Mouse (Mus musculus): Measurements from ENCODE around the gene Adcy1. TPM values are rescaled to one million over a fixed set of nuclear protein-coding genes. Genes with fewer than 3 reads are reported as not detected.
A peak's percentile ranks its signal among the peaks of the same experiment; 100 is the strongest.

Adcy1 gene
- polyA plus RNA-seq, 1 experiment from 2014 or later = 0.65 TPM

GRCm38 (mm10) chr11:7116647-7117046 is 53.4 kb downstream of the Adcy1 start:
- no peak overlapping the region for H3K27ac ChIP-seq (ENCODE audit: low read length)
- WGBS = 65% methylated on average over 2 of the region's 2 CpGs
- H3K9ac ChIP-seq (ENCODE audit: low read length) = no peak overlapping the region
- H3K4me1 ChIP-seq (replicated peaks; ENCODE audit: control insufficient read depth, insufficient read depth, low read length) = no peaks in the 10 kb centered on the region
- no peaks in the 10 kb centered on the region for H3K27me3 ChIP-seq (ENCODE audit: control insufficient read depth, insufficient read depth, low read depth, low read length)
- H3K4me2 ChIP-seq (ENCODE audit: low read depth, low read length) = no peak overlapping the region
- no peak for ATAC-seq (ENCODE audit: low read depth)
- no peaks in the 10 kb centered on the region for H3K36me3 ChIP-seq (ENCODE audit: control insufficient read depth, insufficient read depth, low read length)
- no peak overlapping the region for H3K4me3 ChIP-seq (ENCODE audit: low read length)
- no peaks in the 10 kb centered on the region for H3K9me3 ChIP-seq (ENCODE audit: control insufficient read depth, low read length)

GRCm38 (mm10) chr11:7129319-7130051 is 66.2 kb downstream of the Adcy1 start:
- Histone ChIP-seq H3K4me3 (ENCODE audit: low read length) (no peak overlapping the region), H3K27me3 (ENCODE audit: control insufficient read depth, insufficient read depth, low read depth, low read length) (no peaks in the 10 kb centered on the region), H3K4me2 (ENCODE audit: low read depth, low read length) (0 out of 2 replicates have a peak overlapping the region, but pooled peaks have one; percentile 7), H3K9me3 (ENCODE audit: control insufficient read depth, low read length) (no peaks in the 10 kb centered on the region), H3K27ac (ENCODE audit: low read length) (peak overlapping the region; percentile 68), H3K36me3 (ENCODE audit: control insufficient read depth, insufficient read depth, low read length) (no peaks in the 10 kb centered on the region), H3K4me1 (replicated peaks; ENCODE audit: control insufficient read depth, insufficient read depth, low read length) (peaks cover 9% of the 10 kb centered on the region), H3K9ac (ENCODE audit: low read length) (no peak overlapping the region)
- WGBS = 32% methylated on average over 8 of the region's 8 CpGs
- ATAC-seq (ENCODE audit: low read depth) = peak; percentile 73

GRCm38 (mm10) chr11:7132736-7133387 is 69.6 kb downstream of the Adcy1 start:
- no peak overlapping the region for H3K4me2 ChIP-seq (ENCODE audit: low read depth, low read length)
- no peaks in the 10 kb centered on the region for H3K36me3 ChIP-seq (ENCODE audit: control insufficient read depth, insufficient read depth, low read length)

GRCm38 (mm10) chr11:7133736-7134135 is 70.4 kb downstream of the Adcy1 start:
- H3K27me3 ChIP-seq (ENCODE audit: control insufficient read depth, insufficient read depth, low read depth, low read length) = no peaks in the 10 kb centered on the region
- H3K4me3 ChIP-seq (ENCODE audit: low read length) = no peak overlapping the region
- ATAC-seq (ENCODE audit: low read depth) = no peak
- no peak overlapping the region for H3K27ac ChIP-seq (ENCODE audit: low read length)
- peaks cover 13% of the 10 kb centered on the region for H3K4me1 ChIP-seq (replicated peaks; ENCODE audit: control insufficient read depth, insufficient read depth, low read length)
- H3K4me2 ChIP-seq (ENCODE audit: low read depth, low read length) = no peak overlapping the region
- H3K9me3 ChIP-seq (ENCODE audit: control insufficient read depth, low read length) = no peaks in the 10 kb centered on the region
- H3K36me3 ChIP-seq (ENCODE audit: control insufficient read depth, insufficient read depth, low read length) = no peaks in the 10 kb centered on the region
- H3K9ac ChIP-seq (ENCODE audit: low read length) = no peak overlapping the region
- 77% methylated on average over 5 of the region's 5 CpGs for WGBS

More at GRCm38 (mm10) chr11:7132736-7133387, 69.6 kb downstream of the Adcy1 start:
- H3K27me3 ChIP-seq (ENCODE audit: control insufficient read depth, insufficient read depth, low read depth, low read length) = no peaks in the 10 kb centered on the region
- H3K9me3 ChIP-seq (ENCODE audit: control insufficient read depth, low read length) = no peaks in the 10 kb centered on the region
- peaks cover 13% of the 10 kb centered on the region for H3K4me1 ChIP-seq (replicated peaks; ENCODE audit: control insufficient read depth, insufficient read depth, low read length)
- no peak overlapping the region for H3K27ac ChIP-seq (ENCODE audit: low read length)
- no peak for ATAC-seq (ENCODE audit: low read depth)
- H3K4me3 ChIP-seq (ENCODE audit: low read length) = no peak overlapping the region
- no peak overlapping the region for H3K9ac ChIP-seq (ENCODE audit: low read length)
- 85% methylated on average over 7 of the region's 7 CpGs for WGBS

GRCm38 (mm10) chr11:7134319-7134718 is 71.0 kb downstream of the Adcy1 start:
- no peak overlapping the region for H3K4me2 ChIP-seq (ENCODE audit: low read depth, low read length)
- no peaks in the 10 kb centered on the region for H3K36me3 ChIP-seq (ENCODE audit: control insufficient read depth, insufficient read depth, low read length)
- no peak overlapping the region for H3K4me3 ChIP-seq (ENCODE audit: low read length)
- H3K9me3 ChIP-seq (ENCODE audit: control insufficient read depth, low read length) = no peaks in the 10 kb centered on the region
- no peaks in the 10 kb centered on the region for H3K27me3 ChIP-seq (ENCODE audit: control insufficient read depth, insufficient read depth, low read depth, low read length)
- H3K4me1 ChIP-seq (replicated peaks; ENCODE audit: control insufficient read depth, insufficient read depth, low read length) = peaks cover 13% of the 10 kb centered on the region
- ATAC-seq (ENCODE audit: low read depth) = no peak
- 80% methylated on average over 5 of the region's 5 CpGs for WGBS
- H3K27ac ChIP-seq (ENCODE audit: low read length) = no peak overlapping the region
- H3K9ac ChIP-seq (ENCODE audit: low read length) = no peak overlapping the region

GRCm38 (mm10) chr11:7135301-7135700 is 72.0 kb downstream of the Adcy1 start:
- 48% methylated on average over 6 of the region's 6 CpGs for WGBS
- H3K9ac ChIP-seq (ENCODE audit: low read length) = no peak overlapping the region
- peak; percentile 23; the same call in 1 of the 2 replicates for ATAC-seq (ENCODE audit: low read depth)
- H3K27me3 ChIP-seq (ENCODE audit: control insufficient read depth, insufficient read depth, low read depth, low read length) = no peaks in the 10 kb centered on the region
- no peaks in the 10 kb centered on the region for H3K9me3 ChIP-seq (ENCODE audit: control insufficient read depth, low read length)
- H3K4me2 ChIP-seq (ENCODE audit: low read depth, low read length) = no peak overlapping the region
- no peak overlapping the region for H3K4me3 ChIP-seq (ENCODE audit: low read length)
- no peaks in the 10 kb centered on the region for H3K36me3 ChIP-seq (ENCODE audit: control insufficient read depth, insufficient read depth, low read length)
- 0 out of 2 replicates have a peak, but pooled peaks cover 5% of the 10 kb centered on the region for H3K4me1 ChIP-seq (replicated peaks; ENCODE audit: control insufficient read depth, insufficient read depth, low read length)
- H3K27ac ChIP-seq (ENCODE audit: low read length) = no peak overlapping the region

GRCm38 (mm10) chr11:7135763-7136162 is 72.5 kb downstream of the Adcy1 start:
- H3K27ac ChIP-seq (ENCODE audit: low read length) = no peak overlapping the region
- 64% methylated on average over 9 of the region's 9 CpGs for WGBS

GRCm38 (mm10) chr11:7136246-7136855 is 73.1 kb downstream of the Adcy1 start:
- WGBS = 78% methylated on average over 5 of the region's 5 CpGs
- Histone ChIP-seq H3K27me3 (ENCODE audit: control insufficient read depth, insufficient read depth, low read depth, low read length) (no peaks in the 10 kb centered on the region), H3K9ac (ENCODE audit: low read length) (no peak overlapping the region), H3K4me3 (ENCODE audit: low read length) (no peak overlapping the region), H3K4me2 (ENCODE audit: low read depth, low read length) (no peak overlapping the region), H3K36me3 (ENCODE audit: control insufficient read depth, insufficient read depth, low read length) (no peaks in the 10 kb centered on the region), H3K27ac (ENCODE audit: low read length) (no peak overlapping the region; the same call in 1 of the 2 replicates), H3K9me3 (ENCODE audit: control insufficient read depth, low read length) (no peaks in the 10 kb centered on the region), H3K4me1 (replicated peaks; ENCODE audit: control insufficient read depth, insufficient read depth, low read length) (0 out of 2 replicates have a peak, but pooled peaks cover 4% of the 10 kb centered on the region)
- ATAC-seq (ENCODE audit: low read depth) = peak; percentile 56

More at GRCm38 (mm10) chr11:7135763-7136162, 72.5 kb downstream of the Adcy1 start:
- Histone ChIP-seq H3K4me2 (ENCODE audit: low read depth, low read length) (no peak overlapping the region), H3K9ac (ENCODE audit: low read length) (no peak overlapping the region), H3K9me3 (ENCODE audit: control insufficient read depth, low read length) (no peaks in the 10 kb centered on the region), H3K27me3 (ENCODE audit: control insufficient read depth, insufficient read depth, low read depth, low read length) (no peaks in the 10 kb centered on the region), H3K4me3 (ENCODE audit: low read length) (no peak overlapping the region), H3K36me3 (ENCODE audit: control insufficient read depth, insufficient read depth, low read length) (no peaks in the 10 kb centered on the region), H3K4me1 (replicated peaks; ENCODE audit: control insufficient read depth, insufficient read depth, low read length) (0 out of 2 replicates have a peak, but pooled peaks cover 4% of the 10 kb centered on the region)
- 0 out of 2 replicates have a peak, but pooled peaks have one; percentile 23 for ATAC-seq (ENCODE audit: low read depth)

- Histone ChIP-seq H3K27me3 (ENCODE audit: control insufficient read depth, insufficient read depth, low read depth, low read length) (no peaks in the 10 kb centered on the region), H3K9me3 (ENCODE audit: control insufficient read depth, low read length) (no peaks in the 10 kb centered on the region), H3K27ac (ENCODE audit: low read length) (no peak overlapping the region), H3K9ac (ENCODE audit: low read length) (no peak overlapping the region), H3K4me1 (replicated peaks; ENCODE audit: control insufficient read depth, insufficient read depth, low read length) (peaks cover 10% of the 10 kb centered on the region), H3K36me3 (ENCODE audit: control insufficient read depth, insufficient read depth, low read length) (no peaks in the 10 kb centered on the region), H3K4me3 (ENCODE audit: low read length) (no peak overlapping the region), H3K4me2 (ENCODE audit: low read depth, low read length) (no peak overlapping the region)
- WGBS = 77% methylated on average over 8 of the region's 8 CpGs
- ATAC-seq (ENCODE audit: low read depth) = no peak
These were observed 75.1 kb downstream of the Adcy1 start for GRCm38 (mm10) chr11:7138370-7138769.

Data from lung, embryonic 16.5 days (tissue).